Mouse (Mus musculus) myocyte (in vitro differentiated cells): Measurements from ENCODE around the gene Rai1. TPM values are rescaled to one million over a fixed set of nuclear protein-coding genes. Genes with fewer than 3 reads are reported as not detected.

Experiments
- H3K27me3 ChIP-seq: one replicate; pipeline ENCODE4 v1.6.1; 2011; ENCODE audit not compliant: control insufficient read depth, insufficient read depth, insufficient read length
- H3K36me3 ChIP-seq: one replicate; pipeline ENCODE4 v1.6.1; 2011; ENCODE audit not compliant: control insufficient read depth, insufficient read depth
- H3K4me2 ChIP-seq: one replicate; pipeline ENCODE4 v1.6.1; 2011; ENCODE audit warnings: low read depth, control low read depth
- H3K4me3 ChIP-seq: one replicate; pipeline ENCODE4 v1.5.1; 2011; ENCODE audit warnings: mild to moderate bottlenecking, control low read depth, moderate library complexity
- H3K79me2 ChIP-seq: one replicate; pipeline ENCODE4 v1.6.1; 2011; ENCODE audit not compliant: control insufficient read depth, insufficient read depth
- H3ac ChIP-seq: one replicate; pipeline ENCODE4 v1.6.1; 2011; ENCODE audit not compliant: control insufficient read depth, insufficient read length
- CEBPB ChIP-seq: IDR thresholded peaks from 2 replicates; pipeline ENCODE4 v1.6.1; 2011; ENCODE audit warnings: mild to moderate bottlenecking, moderate library complexity; ENCODE audit not compliant: poor library complexity, insufficient read depth, severe bottlenecking
- E2F4 ChIP-seq: IDR thresholded peaks from one replicate; pipeline ENCODE4 v1.6.1; 2011; ENCODE audit warnings: mild to moderate bottlenecking, control low read depth, moderate library complexity; ENCODE audit not compliant: insufficient read depth
- MAX ChIP-seq: IDR thresholded peaks from one replicate; pipeline ENCODE4 v1.6.1; 2011; ENCODE audit warnings: low read depth, mild to moderate bottlenecking, control low read depth
- MYOD1 ChIP-seq, 3 experiments: IDR thresholded peaks; one replicate each; pipeline ENCODE4 v1.6.1; 2011; ENCODE audit warnings: control low read depth in 2 of 3, low read depth in 2 of 3, mild to moderate bottlenecking in 2 of 3, moderate library complexity in 1 of 3; ENCODE audit not compliant: insufficient read length in 2 of 3, control insufficient read depth in 1 of 3
- MYOG ChIP-seq, 3 experiments: IDR thresholded peaks; one replicate each; pipeline ENCODE4 v1.6.1; 2011; ENCODE audit warnings: control low read depth in 2 of 3, low read depth in 2 of 3, mild to moderate bottlenecking in 2 of 3; ENCODE audit not compliant: insufficient read length in 2 of 3, control insufficient read depth in 1 of 3, insufficient read depth in 1 of 3
- POLR2A ChIP-seq: IDR thresholded peaks from one replicate; pipeline ENCODE4 v1.6.1; 2011; ENCODE audit warnings: low read depth, mild to moderate bottlenecking, control low read depth, moderate library complexity; ENCODE audit not compliant: insufficient read length
- POLR2AphosphoS2 ChIP-seq: IDR thresholded peaks from one replicate; pipeline ENCODE4 v1.6.1; 2011; ENCODE audit warnings: low read depth, control low read depth; ENCODE audit not compliant: insufficient read length
- REST ChIP-seq: IDR thresholded peaks from one replicate; pipeline ENCODE4 v1.6.1; 2011; ENCODE audit warnings: mild to moderate bottlenecking, control low read depth, moderate library complexity; ENCODE audit not compliant: insufficient read depth, insufficient read length
- SRF ChIP-seq: IDR thresholded peaks from one replicate; pipeline ENCODE4 v1.6.1; 2011; ENCODE audit warnings: low read depth; ENCODE audit not compliant: control insufficient read depth, insufficient read length
- TCF12 ChIP-seq: IDR thresholded peaks from one replicate; pipeline ENCODE4 v1.6.1; 2011; ENCODE audit warnings: mild to moderate bottlenecking, control low read depth; ENCODE audit not compliant: poor library complexity, insufficient read depth, severe bottlenecking
- TCF3 ChIP-seq: IDR thresholded peaks from one replicate; pipeline ENCODE4 v1.6.1; 2011; ENCODE audit warnings: low read depth, control low read depth; ENCODE audit not compliant: insufficient read length
- USF1 ChIP-seq: IDR thresholded peaks from one replicate; pipeline ENCODE4 v1.6.1; 2011; ENCODE audit warnings: low read depth, mild to moderate bottlenecking, control low read depth, moderate library complexity
- polyA plus RNA-seq: library from polyadenylated mRNA; unstranded; fragments of >200 nt; fragmentation: generic; extraction: Trizol; gene quantifications from one replicate; pipeline ENCODE4 v1.2.1, GENCODE M21; 2012; ENCODE audit warnings: missing spikeins

Gene Rai1
- polyA plus RNA-seq, 1 experiment: 26.0 TPM

DNA sequence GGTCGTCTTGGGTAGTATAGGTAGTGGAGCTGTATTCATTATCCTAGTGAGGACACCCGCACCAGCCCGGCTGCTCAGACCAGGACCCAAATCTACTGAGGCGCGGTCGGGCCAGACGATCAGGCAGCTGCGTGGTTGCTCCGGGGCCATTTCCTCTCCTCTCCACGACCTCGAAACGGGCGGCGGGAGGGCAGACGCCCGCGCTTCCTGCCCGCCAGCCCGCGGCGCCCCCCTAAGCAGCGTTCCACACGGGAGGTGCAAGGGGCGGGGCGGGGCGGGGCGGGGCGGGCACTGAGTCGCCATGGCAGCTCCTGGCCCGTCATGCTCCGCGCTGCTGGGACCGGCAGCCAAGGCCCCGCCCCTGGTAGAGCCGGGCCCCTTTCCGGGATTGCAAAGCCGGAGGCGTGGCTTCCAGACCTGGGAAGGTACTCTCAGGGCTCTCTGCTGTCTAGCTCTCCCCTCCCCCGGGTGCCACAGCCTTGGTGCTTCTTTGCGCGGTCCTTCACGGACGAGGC is 10.3 kb downstream of the Rai1 start:
- H3K27me3 ChIP-seq: no peaks in the 10 kb centered on the region
- H3ac ChIP-seq: peak overlapping the region; percentile 10
- TF ChIP-seq E2F4: no peak
- TF ChIP-seq TCF3: no peak
- peak; percentile 58 for TF ChIP-seq POLR2A
- no peak for TF ChIP-seq CEBPB
- TF ChIP-seq MAX: no peak
- TF ChIP-seq SRF: no peak
- no peak for TF ChIP-seq REST
- peak; percentile 55 for TF ChIP-seq POLR2AphosphoS2
- TF ChIP-seq MYOG (IDR thresholded peaks at IDR 0.05; ENCODE audit: control insufficient read depth in 1 of 3, insufficient read depth in 1 of 3, insufficient read length in 2 of 3, low read depth in 2 of 3): peak in 1 of 3 experiments; percentile 12
- TF ChIP-seq USF1: no peak
- TF ChIP-seq TCF12: no peak
- TF ChIP-seq MYOD1 (IDR thresholded peaks at IDR 0.05; ENCODE audit: control insufficient read depth in 1 of 3, insufficient read length in 2 of 3, low read depth in 2 of 3): peak in 1 of 3 experiments; percentile 18
- H3K4me3 ChIP-seq: peak overlapping the region; percentile 38
- peaks cover 96% of the 10 kb centered on the region for H3K79me2 ChIP-seq
- H3K4me2 ChIP-seq: peak overlapping the region; percentile 100
- no peaks in the 10 kb centered on the region for H3K36me3 ChIP-seq

GRCm38 (mm10) chr11:60115638-60116276 is 10.9 kb downstream of the Rai1 start:
- Histone ChIP-seq H3K4me2 (peak overlapping the region; percentile 99), H3K4me3 (peak overlapping the region; percentile 38), H3K36me3 (no peaks in the 10 kb centered on the region), H3ac (no peak overlapping the region), H3K79me2 (peaks cover 96% of the 10 kb centered on the region), H3K27me3 (no peaks in the 10 kb centered on the region)
- TF ChIP-seq MAX (no peak), E2F4 (no peak), MYOG (IDR thresholded peaks at IDR 0.05; ENCODE audit: control insufficient read depth in 1 of 3, insufficient read depth in 1 of 3, insufficient read length in 2 of 3, low read depth in 2 of 3) (no peak), POLR2A (no peak), REST (no peak)

DNA sequence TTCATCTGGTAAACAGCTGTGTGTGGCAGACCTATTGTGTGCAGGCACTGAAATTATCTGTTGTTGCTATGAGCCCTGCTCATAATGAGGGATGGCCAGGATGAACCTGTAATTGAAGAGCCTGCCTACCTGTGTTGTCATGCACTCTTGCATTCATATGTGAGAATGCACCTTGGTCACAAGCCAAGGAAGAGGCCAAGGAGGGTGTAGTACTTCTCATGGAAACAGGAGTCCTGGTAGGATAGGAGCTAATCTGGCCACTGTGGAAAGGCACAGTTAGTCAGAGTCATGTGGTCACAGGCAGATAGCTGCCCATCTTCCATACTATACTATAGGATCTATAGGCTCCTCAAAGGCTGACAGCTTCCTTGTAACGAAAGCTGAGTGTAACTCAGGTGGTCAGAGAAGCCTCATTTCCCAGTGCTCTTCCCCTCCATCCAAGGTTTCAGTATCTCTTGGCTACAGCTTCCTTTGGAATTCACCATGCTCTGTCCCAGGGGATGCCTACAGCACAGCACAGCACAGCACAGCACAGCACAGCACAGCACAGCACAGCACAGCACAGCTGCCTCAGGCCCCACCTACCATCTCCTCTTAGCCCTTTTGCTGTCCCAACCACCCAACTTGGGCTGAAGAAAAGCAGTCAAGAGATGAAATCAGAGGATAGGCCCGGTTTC is 15.9 kb downstream of the Rai1 start:
- TF ChIP-seq TCF12: no peak
- no peak for TF ChIP-seq USF1
- TF ChIP-seq MYOG (IDR thresholded peaks at IDR 0.05; ENCODE audit: control insufficient read depth in 1 of 3, insufficient read depth in 1 of 3, insufficient read length in 2 of 3, low read depth in 2 of 3): no peak
- no peak for TF ChIP-seq MYOD1 (IDR thresholded peaks at IDR 0.05; ENCODE audit: control insufficient read depth in 1 of 3, insufficient read length in 2 of 3, low read depth in 2 of 3)
- no peak for TF ChIP-seq REST
- no peak for TF ChIP-seq SRF
- no peak for TF ChIP-seq TCF3
- Histone ChIP-seq H3K79me2 (peaks cover 98% of the 10 kb centered on the region), H3K4me3 (no peak overlapping the region), H3ac (no peak overlapping the region), H3K4me2 (no peak overlapping the region), H3K27me3 (no peaks in the 10 kb centered on the region), H3K36me3 (no peaks in the 10 kb centered on the region)

GRCm38 (mm10) chr11:60122611-60123010 is 17.8 kb downstream of the Rai1 start:
- H3K4me2 ChIP-seq: no peak overlapping the region
- no peak overlapping the region for H3K4me3 ChIP-seq
- no peak for TF ChIP-seq MYOG (IDR thresholded peaks at IDR 0.05; ENCODE audit: control insufficient read depth in 1 of 3, insufficient read depth in 1 of 3, insufficient read length in 2 of 3, low read depth in 2 of 3)
- TF ChIP-seq E2F4: no peak
- TF ChIP-seq MAX: no peak
- no peak for TF ChIP-seq REST
- TF ChIP-seq USF1: no peak
- TF ChIP-seq TCF12: no peak
- no peak for TF ChIP-seq POLR2A
- no peak for TF ChIP-seq MYOD1 (IDR thresholded peaks at IDR 0.05; ENCODE audit: control insufficient read depth in 1 of 3, insufficient read length in 2 of 3, low read depth in 2 of 3)
- peaks cover 98% of the 10 kb centered on the region for H3K79me2 ChIP-seq
- no peaks in the 10 kb centered on the region for H3K27me3 ChIP-seq
- H3ac ChIP-seq: no peak overlapping the region
- no peaks in the 10 kb centered on the region for H3K36me3 ChIP-seq

GRCm38 (mm10) chr11:60127048-60127447 is 22.2 kb downstream of the Rai1 start:
- no peak for TF ChIP-seq USF1
- no peak for TF ChIP-seq REST
- no peak for TF ChIP-seq POLR2AphosphoS2
- no peak for TF ChIP-seq MAX
- TF ChIP-seq MYOD1 (IDR thresholded peaks at IDR 0.05; ENCODE audit: control insufficient read depth in 1 of 3, insufficient read length in 2 of 3, low read depth in 2 of 3): peak in 1 of 3 experiments; percentile 47
- no peak for TF ChIP-seq CEBPB
- peak in 1 of 3 experiments; percentile 22 for TF ChIP-seq MYOG (IDR thresholded peaks at IDR 0.05; ENCODE audit: control insufficient read depth in 1 of 3, insufficient read depth in 1 of 3, insufficient read length in 2 of 3, low read depth in 2 of 3)
- no peak for TF ChIP-seq POLR2A
- TF ChIP-seq TCF3: no peak
- no peak for TF ChIP-seq SRF
- no peak for TF ChIP-seq E2F4
- no peak for TF ChIP-seq TCF12
- peaks cover 98% of the 10 kb centered on the region for H3K79me2 ChIP-seq
- H3K36me3 ChIP-seq: no peaks in the 10 kb centered on the region
- H3K4me3 ChIP-seq: no peak overlapping the region
- H3ac ChIP-seq: no peak overlapping the region
- H3K27me3 ChIP-seq: no peaks in the 10 kb centered on the region
- H3K4me2 ChIP-seq: peak overlapping the region; percentile 40
